In genomic region chr5:30912156-30912555, GRCm38 (mm10) we compare ENCODE assay signal across 10 mouse cellular contexts. TPM values are rescaled to one million over a fixed set of nuclear protein-coding genes. Genes with fewer than 3 reads are reported as not detected.
DNase-seq lines count a peak whose midpoint lies in the region; ATAC-seq and TF ChIP-seq lines count a peak whose summit lies in the region.
"Had no signal": no experiment of that assay in that cellular context is flagged by ENCODE, and none has a peak within 500 bp of the region (broad histone marks: within the 10 kb centered on the region; RNA-seq: fewer than 3 reads in every experiment).

No protein-coding gene starts in this region.

- H3K36me3 ChIP-seq in embryonic facial prominence, embryonic 14.5 days (ENCODE audit: control insufficient read depth, insufficient read depth, low read length), result peaks cover 4% of the 10 kb centered on the region
- H3K36me3 ChIP-seq in hindbrain, embryonic 16.5 days (ENCODE audit: control insufficient read depth, insufficient read depth, low read length), result no peaks in the 10 kb centered on the region
- H3K36me3 ChIP-seq in neural tube, embryonic 13.5 days, result no peaks in the 10 kb centered on the region
- H3K36me3 ChIP-seq: G1E had no signal

- ATAC-seq in embryonic facial prominence, embryonic 14.5 days (ENCODE audit: low read depth), result no peak
- no peak for ATAC-seq in hindbrain, embryonic 16.5 days
- ATAC-seq in neural tube, embryonic 13.5 days (ENCODE audit: low read depth), result no peak

- H3K4me1 ChIP-seq in embryonic facial prominence, embryonic 14.5 days (ENCODE audit: control insufficient read depth, insufficient read depth, low read length), result peaks cover 55% of the 10 kb centered on the region
- peaks cover 23% of the 10 kb centered on the region for H3K4me1 ChIP-seq in hindbrain, embryonic 16.5 days (ENCODE audit: control insufficient read depth, insufficient read depth, low read depth, low read length)
- peaks cover 57% of the 10 kb centered on the region for H3K4me1 ChIP-seq in neural tube, embryonic 13.5 days (replicated peaks)

- H3K4me3 ChIP-seq in layer of hippocampus, adult 2 months, result no peak overlapping the region
- no peak overlapping the region for H3K4me3 ChIP-seq in embryonic facial prominence, embryonic 14.5 days (ENCODE audit: low read depth, low read length)
- no peak overlapping the region for H3K4me3 ChIP-seq in hindbrain, embryonic 16.5 days (ENCODE audit: low read length)
- H3K4me3 ChIP-seq in neural tube, embryonic 13.5 days, result no peak overlapping the region

- H3K9ac ChIP-seq in embryonic facial prominence, embryonic 14.5 days (ENCODE audit: low read depth, low read length), result 0 out of 2 replicates have a peak overlapping the region, but pooled peaks have one; percentile 73
- no peak overlapping the region for H3K9ac ChIP-seq in hindbrain, embryonic 16.5 days (ENCODE audit: low read depth, low read length)
- no peak overlapping the region for H3K9ac ChIP-seq in neural tube, embryonic 13.5 days
- H3K9ac ChIP-seq: liver, embryonic 14.5 days had no signal

- DNase-seq in layer of hippocampus, adult 2 months (ENCODE audit: low spot score in 2 of 2), result no peak
- no peak for DNase-seq in layer of hippocampus, postnatal 10 days (ENCODE audit: low spot score in 2 of 2)
- no peak for DNase-seq in embryonic facial prominence, embryonic 14.5 days (ENCODE audit: low spot score)
- no peak for DNase-seq in cerebellum, adult 18-20 months
- no peak for DNase-seq in adrenal gland, postnatal 36 days
- DNase-seq in cerebellum, adult 11-12 months, result no peak

- WGBS in embryonic facial prominence, embryonic 14.5 days, result 27% methylated on average over 5 of the region's 5 CpGs
- WGBS in hindbrain, embryonic 16.5 days, result 54% methylated on average over 5 of the region's 5 CpGs
- WGBS in neural tube, embryonic 13.5 days, result 61% methylated on average over 5 of the region's 5 CpGs

- H3K9me3 ChIP-seq in embryonic facial prominence, embryonic 14.5 days (ENCODE audit: control insufficient read depth, low read length), result no peaks in the 10 kb centered on the region
- H3K9me3 ChIP-seq in hindbrain, embryonic 16.5 days (ENCODE audit: control insufficient read depth, low read length), result no peaks in the 10 kb centered on the region
- H3K9me3 ChIP-seq in neural tube, embryonic 13.5 days, result no peaks in the 10 kb centered on the region
- H3K9me3 ChIP-seq: G1E had no signal

- no peak for TF ChIP-seq CTCF in layer of hippocampus, adult 2 months (conservative IDR thresholded peaks at IDR 0.05)

- H3K27me3 ChIP-seq in embryonic facial prominence, embryonic 14.5 days (replicated peaks; ENCODE audit: control insufficient read depth, insufficient read depth, low read length), result no peaks in the 10 kb centered on the region
- H3K27me3 ChIP-seq in hindbrain, embryonic 16.5 days (replicated peaks; ENCODE audit: control insufficient read depth, insufficient read depth, low read length), result no peaks in the 10 kb centered on the region
- no peaks in the 10 kb centered on the region for H3K27me3 ChIP-seq in neural tube, embryonic 13.5 days

- peak overlapping the region; percentile 83; the same call in 1 of the 2 replicates for H3K4me2 ChIP-seq in embryonic facial prominence, embryonic 14.5 days (ENCODE audit: low read depth, low read length)
- no peak overlapping the region for H3K4me2 ChIP-seq in hindbrain, embryonic 16.5 days (ENCODE audit: low read length)
- H3K4me2 ChIP-seq in neural tube, embryonic 13.5 days, result no peak overlapping the region

- peak overlapping the region; percentile 48; the same call in 1 of the 2 replicates for H3K27ac ChIP-seq in layer of hippocampus, adult 2 months
- peak overlapping the region; percentile 97 for H3K27ac ChIP-seq in embryonic facial prominence, embryonic 14.5 days (replicated peaks; ENCODE audit: low read depth, low read length)
- H3K27ac ChIP-seq in hindbrain, embryonic 16.5 days (ENCODE audit: low read depth, low read length), result peak overlapping the region; percentile 71
- peak overlapping the region; percentile 83 for H3K27ac ChIP-seq in neural tube, embryonic 13.5 days (replicated peaks)
- H3K27ac ChIP-seq: liver, embryonic 14.5 days had no signal

RNA-seq across cellular contexts. Expression of gene Emilin1, which starts 1.0 kb away (rescaled TPM):
- total RNA-seq in layer of hippocampus, adult 2 months (2021), result 1 to 10 TPM; 2.0 TPM
- total RNA-seq in layer of hippocampus, postnatal 10 days (2021), result 1 to 10 TPM; 5.7 to 6.5 TPM
- 200 and 225 TPM in 2 replicates for polyA plus RNA-seq in embryonic facial prominence, embryonic 14.5 days (2014; fragmentation: Nextera tagmentation; extraction: Ambion mirVana)
- polyA plus RNA-seq in hindbrain, embryonic 16.5 days (2015; fragmentation: Nextera tagmentation; extraction: Ambion mirVana), result 16.3 and 24.6 TPM in 2 replicates
- polyA plus RNA-seq in neural tube, embryonic 13.5 days (2015; fragmentation: Nextera tagmentation; extraction: Ambion mirVana), result 30.7 and 43.9 TPM in 2 replicates
- 10 to 100 TPM; 49.8 to 56.0 TPM for total RNA-seq in adrenal gland, postnatal 36 days (2021)

RNA-seq across cellular contexts. Expression of gene Ost4, which starts 4.6 kb away (rescaled TPM):
- total RNA-seq in layer of hippocampus, adult 2 months (2021), result 10 to 100 TPM; 91.5 to 93.8 TPM
- 10 to 100 TPM; 91.7 to 98.2 TPM for total RNA-seq in layer of hippocampus, postnatal 10 days (2021)
- 507 and 572 TPM in 2 replicates for polyA plus RNA-seq in embryonic facial prominence, embryonic 14.5 days (2014; fragmentation: Nextera tagmentation; extraction: Ambion mirVana)
- polyA plus RNA-seq in hindbrain, embryonic 16.5 days (2015; fragmentation: Nextera tagmentation; extraction: Ambion mirVana), result 232 and 244 TPM in 2 replicates
- polyA plus RNA-seq in neural tube, embryonic 13.5 days (2015; fragmentation: Nextera tagmentation; extraction: Ambion mirVana), result 258 and 278 TPM in 2 replicates
- 100 to 1,000 TPM; 211 to 228 TPM for total RNA-seq in adrenal gland, postnatal 36 days (2021)

RNA-seq across cellular contexts. Expression of gene Khk, which starts 9.1 kb away (rescaled TPM):
- 10 to 100 TPM; 17.0 to 17.7 TPM for total RNA-seq in layer of hippocampus, adult 2 months (2021)
- total RNA-seq in layer of hippocampus, postnatal 10 days (2021), result 10 to 100 TPM in 1 of 2 experiments, 1 to 10 TPM in 1; 8.0 to 12.7 TPM
- polyA plus RNA-seq in embryonic facial prominence, embryonic 14.5 days (2014; fragmentation: Nextera tagmentation; extraction: Ambion mirVana), result 22.1 and 24.7 TPM in 2 replicates
- polyA plus RNA-seq in hindbrain, embryonic 16.5 days (2015; fragmentation: Nextera tagmentation; extraction: Ambion mirVana), result 12.2 and 13.7 TPM in 2 replicates
- polyA plus RNA-seq in neural tube, embryonic 13.5 days (2015; fragmentation: Nextera tagmentation; extraction: Ambion mirVana), result 11.4 and 11.9 TPM in 2 replicates
- total RNA-seq in adrenal gland, postnatal 36 days (2021), result 10 to 100 TPM; 37.5 to 64.9 TPM

RNA-seq across cellular contexts. Expression of gene Agbl5, which starts 23.7 kb away (rescaled TPM):
- 10 to 100 TPM; 12.2 to 15.5 TPM for total RNA-seq in layer of hippocampus, adult 2 months (2021)
- 10 to 100 TPM; 23.0 to 25.6 TPM for total RNA-seq in layer of hippocampus, postnatal 10 days (2021)
- 17.4 and 22.4 TPM in 2 replicates for polyA plus RNA-seq in embryonic facial prominence, embryonic 14.5 days (2014; fragmentation: Nextera tagmentation; extraction: Ambion mirVana)
- 19.1 and 23.1 TPM in 2 replicates for polyA plus RNA-seq in hindbrain, embryonic 16.5 days (2015; fragmentation: Nextera tagmentation; extraction: Ambion mirVana)
- 25.8 and 29.3 TPM in 2 replicates for polyA plus RNA-seq in neural tube, embryonic 13.5 days (2015; fragmentation: Nextera tagmentation; extraction: Ambion mirVana)
- 10 to 100 TPM in 1 of 2 experiments, 1 to 10 TPM in 1; 6.6 to 12.2 TPM for total RNA-seq in adrenal gland, postnatal 36 days (2021)

RNA-seq across cellular contexts. Expression of gene Cgref1, which starts 33.2 kb away (rescaled TPM):
- total RNA-seq in layer of hippocampus, adult 2 months (2021), result 10 to 100 TPM; 15.5 to 16.7 TPM
- total RNA-seq in layer of hippocampus, postnatal 10 days (2021), result 10 to 100 TPM; 39.6 to 43.0 TPM
- 30.9 and 51.1 TPM in 2 replicates for polyA plus RNA-seq in embryonic facial prominence, embryonic 14.5 days (2014; fragmentation: Nextera tagmentation; extraction: Ambion mirVana)
- polyA plus RNA-seq in hindbrain, embryonic 16.5 days (2015; fragmentation: Nextera tagmentation; extraction: Ambion mirVana), result 77.3 and 89.1 TPM in 2 replicates
- polyA plus RNA-seq in neural tube, embryonic 13.5 days (2015; fragmentation: Nextera tagmentation; extraction: Ambion mirVana), result 33.7 and 38.1 TPM in 2 replicates
- total RNA-seq in adrenal gland, postnatal 36 days (2021), result 1 to 10 TPM in 1 of 2 experiments, under 1 TPM in 1; 0.89 to 1.3 TPM
- polyA plus RNA-seq: G1E had no signal

Comparison
In these comparisons a context has a peak if more than half of its experiments do, and no peak if none do; other contexts are left out.
1. RNA of gene Emilin1, which starts 1.0 kb away (total RNA-seq): 49.8 to 56.0 TPM in adrenal gland, postnatal 36 days; 5.7 to 6.5 TPM in layer of hippocampus, postnatal 10 days and 2.0 TPM in layer of hippocampus, adult 2 months; every median in the first group is over 4 times any median in the second.
2. Peak in every context shown above with its lines, with median percentiles within 50 percentile points of each other: H3K27ac ChIP-seq.